Mouse (Mus musculus) layer of hippocampus, adult 11-12 months (tissue): ENCODE data around the gene Tex101.
"Not testable (repeated sequence)": the region's sequence is repeated elsewhere in the genome, so short reads cannot be mapped to it uniquely, and the experiment has no call there.

Experiments
- DNase-seq: peaks from one replicate; pipeline ENCODE4 v3.0.0; 2022; ENCODE audit warnings: low spot score

Tex101 gene

GRCm38 (mm10) chr7:24630116-24630880 is 46.2 kb downstream of the Tex101 start:
- no peak for DNase-seq

- DNase-seq, result no peak
Observed at GRCm38 (mm10) chr7:24629672-24630071, 46.8 kb downstream of the Tex101 start.

GRCm38 (mm10) chr7:24628685-24629610 is 47.5 kb downstream of the Tex101 start:
- DNase-seq, result peak; percentile 69

- no peak for DNase-seq
Observed at GRCm38 (mm10) chr7:24622967-24623366, 53.5 kb downstream of the Tex101 start.

GRCm38 (mm10) chr7:24621193-24621592 is 55.3 kb downstream of the Tex101 start:
- no peak for DNase-seq

- DNase-seq, result no peak
Observed at GRCm38 (mm10) chr7:24619671-24620397, 56.6 kb downstream of the Tex101 start.

- not testable (repeated sequence) for DNase-seq
Observed at GRCm38 (mm10) chr7:24618374-24618773, 58.1 kb downstream of the Tex101 start.
